Mouse (Mus musculus) forebrain, embryonic 14.5 days (tissue): ENCODE measurements around the gene Asb14. TPM values are rescaled to one million over a fixed set of nuclear protein-coding genes. Genes with fewer than 3 reads are reported as not detected.

Source experiments
- ATAC-seq: fragments of 200-750 bp; cut with Nextera tagmentation; 2 replicates; pipeline ENCODE4 v1.8.0; 2017; ENCODE audit warnings: mild to moderate bottlenecking, moderate library complexity
- DNase-seq: peaks from one replicate; pipeline ENCODE4 v3.0.0-alpha.2; 2015; ENCODE audit warnings: low spot score
- H3K27ac ChIP-seq: fragments of 300-500 bp; sonication (generic); 2 replicates; pipeline ENCODE4 v1.5.1; 2014; ENCODE audit warnings: low read depth, mild to moderate bottlenecking, control low read depth, low read length, moderate library complexity
- H3K27me3 ChIP-seq: fragments of 300-500 bp; sonication (generic); replicated peaks from 2 replicates; pipeline ENCODE4 v1.6.1; 2014; ENCODE audit warnings: low read length, control low read depth, mixed read lengths; ENCODE audit not compliant: control insufficient read depth, insufficient read depth
- H3K36me3 ChIP-seq: fragments of 300-500 bp; sonication (generic); 2 replicates; pipeline ENCODE4 v1.6.1; 2014; ENCODE audit warnings: low read length, control low read depth; ENCODE audit not compliant: control insufficient read depth, insufficient read depth
- H3K4me1 ChIP-seq: fragments of 300-500 bp; sonication (generic); 2 replicates; pipeline ENCODE4 v1.6.1; 2014; ENCODE audit warnings: antibody characterized with exemption, low read length, control low read depth; ENCODE audit not compliant: control insufficient read depth, insufficient read depth
- H3K4me2 ChIP-seq: fragments of 300-500 bp; sonication (generic); 2 replicates; pipeline ENCODE4 v1.6.1; 2014; ENCODE audit warnings: mild to moderate bottlenecking, control low read depth, low read length
- H3K4me3 ChIP-seq: fragments of 300-500 bp; sonication (generic); 2 replicates; pipeline ENCODE4 v1.5.1; 2014; ENCODE audit warnings: low read depth, low read length, control low read depth
- H3K9ac ChIP-seq: fragments of 300-500 bp; sonication (generic); 2 replicates; pipeline ENCODE4 v1.6.1; 2014; ENCODE audit warnings: mild to moderate bottlenecking, low read length, control low read depth, moderate library complexity
- H3K9me3 ChIP-seq: fragments of 300-500 bp; sonication (generic); replicated peaks from 2 replicates; pipeline ENCODE4 v1.6.1; 2016; ENCODE audit warnings: low read length, control low read depth, mixed read lengths; ENCODE audit not compliant: control insufficient read depth
- WGBS: fragments of 180-500 bp; shearing (Covaris S2); extraction: QIAGEN DNeasy Blood & Tissue Kit; methylation state at CpG from one replicate; pipeline ENCODE4 v1.1.7; 2014; 5-methylcytosine and 5-hydroxymethylcytosine counted together
- polyA plus RNA-seq: library from polyadenylated mRNA; unstranded; fragments of >200 nt; fragmentation: Nextera tagmentation; extraction: Ambion mirVana; gene quantifications from 2 replicates; pipeline ENCODE4 v1.2.1, GENCODE M21; 2014

Gene Asb14
- 0.09 TPM in 1 of 2 replicates, not detected in the other for polyA plus RNA-seq

DNA sequence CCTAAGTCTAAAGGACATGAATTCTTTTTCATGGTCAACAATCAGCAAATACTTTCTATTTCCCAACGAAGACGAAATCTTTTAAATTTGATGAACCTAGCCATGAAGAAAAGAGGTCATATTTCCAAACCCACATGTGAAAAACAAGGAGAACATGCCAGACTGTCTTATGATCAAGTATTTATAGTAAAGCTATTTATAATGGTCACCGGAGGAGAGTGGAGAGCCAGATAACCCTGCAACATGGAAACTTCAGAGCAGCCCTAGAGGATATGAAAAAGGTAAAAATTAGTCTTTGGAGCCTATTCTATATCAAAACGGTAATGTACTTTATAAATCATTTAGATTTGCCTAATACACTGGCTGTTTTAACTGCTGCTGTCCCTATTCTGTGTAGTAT, at the start of gene Asb14:
Gene Asb14, plus strand, starts transcription at position 166 of the 400 bp plus-strand sequence.
- Histone ChIP-seq H3K4me1 (no peaks in the 10 kb centered on the region), H3K36me3 (no peaks in the 10 kb centered on the region), H3K4me2 (no peak within 1 kb of the TSS), H3K27ac (no peak within 1 kb of the TSS), H3K9me3 (no peaks in the 10 kb centered on the region), H3K9ac (no peak within 1 kb of the TSS), H3K27me3 (no peaks in the 10 kb centered on the region), H3K4me3 (no peak within 1 kb of the TSS)
- no peak for DNase-seq
- no peak for ATAC-seq
- WGBS, result 92% methylated on average over 4 of the region's 4 CpGs

DNA sequence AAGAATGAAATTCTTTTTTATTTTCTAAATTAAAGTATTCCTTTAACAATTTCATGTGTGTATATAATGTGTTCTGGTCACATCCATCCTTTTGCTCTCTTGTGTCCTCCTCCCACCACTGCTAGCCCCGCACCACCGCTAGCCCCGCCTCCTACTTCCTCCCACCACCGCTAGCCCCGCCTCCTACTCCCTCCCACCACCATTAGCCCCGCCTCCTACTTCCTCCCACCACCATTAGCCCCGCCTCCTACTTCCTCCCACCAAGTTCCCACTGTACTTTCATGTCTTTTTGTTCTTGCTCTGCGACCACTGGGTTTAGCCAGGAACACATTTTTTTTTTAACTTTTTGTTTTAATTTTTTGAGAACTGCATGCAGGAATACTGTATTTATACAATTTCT, 41.3 kb upstream of the Asb14 start:
- H3K4me3 ChIP-seq, result no peak overlapping the region
- 86% methylated on average over 8 of the region's 8 CpGs for WGBS
- no peak overlapping the region for H3K27ac ChIP-seq
- H3K36me3 ChIP-seq, result no peaks in the 10 kb centered on the region
- H3K4me1 ChIP-seq, result no peaks in the 10 kb centered on the region
- H3K4me2 ChIP-seq, result no peak overlapping the region
- H3K9ac ChIP-seq, result no peak overlapping the region
- H3K27me3 ChIP-seq, result no peaks in the 10 kb centered on the region
- no peak for ATAC-seq
- DNase-seq, result no peak
- no peaks in the 10 kb centered on the region for H3K9me3 ChIP-seq

DNA sequence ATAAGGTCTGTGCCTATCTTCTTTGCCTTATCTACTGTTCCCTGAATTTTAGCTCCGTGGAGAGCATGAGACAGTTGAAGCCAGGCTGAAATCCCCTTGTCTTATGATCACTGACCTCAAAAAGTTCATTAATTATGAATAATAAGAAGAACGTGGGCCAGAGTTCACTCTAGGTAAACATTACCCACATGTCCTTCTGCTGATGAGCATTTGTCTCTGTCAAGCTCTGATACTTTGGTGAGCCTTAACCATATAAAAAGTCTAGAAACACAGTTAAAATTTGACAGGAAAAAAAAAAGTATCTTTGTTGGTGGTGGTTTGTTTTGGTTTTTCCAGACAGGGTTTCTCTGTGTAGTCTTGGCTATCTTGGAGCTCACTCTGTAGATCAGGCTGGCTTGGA, 40.3 kb upstream of the Asb14 start:
- no peaks in the 10 kb centered on the region for H3K4me1 ChIP-seq
- H3K4me2 ChIP-seq, result no peak overlapping the region
- DNase-seq, result no peak
- H3K4me3 ChIP-seq, result no peak overlapping the region
- H3K36me3 ChIP-seq, result no peaks in the 10 kb centered on the region
- ATAC-seq, result no peak
- H3K27ac ChIP-seq, result no peak overlapping the region
- no peak overlapping the region for H3K9ac ChIP-seq
- WGBS, result 89% methylated on average over 2 of the region's 2 CpGs
- no peaks in the 10 kb centered on the region for H3K9me3 ChIP-seq
- H3K27me3 ChIP-seq, result no peaks in the 10 kb centered on the region

DNA sequence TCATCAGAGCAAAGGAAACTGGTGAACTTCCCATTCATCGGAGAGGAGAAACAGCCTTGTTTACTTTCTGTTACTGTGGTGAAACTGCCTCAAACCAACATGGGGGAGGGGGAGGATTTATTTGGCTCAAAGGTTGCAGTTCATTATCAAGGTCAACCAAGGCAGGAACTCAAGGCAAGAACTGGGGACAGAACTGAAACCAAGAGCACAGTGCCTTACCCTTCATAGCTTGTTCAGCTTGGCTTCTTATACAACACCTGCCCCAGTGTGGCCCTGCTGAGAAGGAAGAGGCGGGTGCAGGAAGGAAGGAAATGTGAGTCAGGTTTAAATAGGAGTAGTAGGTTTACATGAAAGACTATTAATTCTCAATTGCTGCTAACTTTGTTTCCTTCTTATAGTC, 36.0 kb upstream of the Asb14 start:
- H3K4me1 ChIP-seq, result no peaks in the 10 kb centered on the region
- no peak overlapping the region for H3K4me3 ChIP-seq
- H3K9ac ChIP-seq, result no peak overlapping the region
- WGBS, result 81% methylated on average over 2 of the region's 2 CpGs
- no peak overlapping the region for H3K27ac ChIP-seq
- H3K9me3 ChIP-seq, result no peaks in the 10 kb centered on the region
- DNase-seq (no peak), ATAC-seq (no peak)
- no peak overlapping the region for H3K4me2 ChIP-seq
- H3K36me3 ChIP-seq, result no peaks in the 10 kb centered on the region
- H3K27me3 ChIP-seq, result no peaks in the 10 kb centered on the region

DNA sequence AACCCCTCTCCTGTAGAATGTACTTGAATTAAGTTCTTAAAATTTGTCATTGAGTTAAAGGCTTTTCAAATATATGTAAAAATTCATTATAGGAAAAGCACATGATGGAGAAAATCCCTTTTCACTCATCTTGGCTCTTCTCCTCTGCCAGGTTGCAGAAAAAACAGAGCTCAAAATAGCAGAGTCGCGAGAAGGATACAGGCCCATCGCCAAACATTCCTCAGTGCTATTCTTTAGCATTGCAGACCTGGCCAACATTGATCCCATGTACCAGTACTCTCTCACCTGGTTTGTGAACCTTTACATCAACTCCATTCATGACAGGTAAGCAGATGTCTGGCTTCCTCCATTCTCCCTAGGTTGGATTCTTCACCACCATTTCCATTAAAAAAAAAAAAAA, 35.3 kb upstream of the Asb14 start:
- H3K9ac ChIP-seq, result no peak overlapping the region
- H3K4me1 ChIP-seq, result no peaks in the 10 kb centered on the region
- no peak overlapping the region for H3K4me2 ChIP-seq
- no peak overlapping the region for H3K4me3 ChIP-seq
- no peaks in the 10 kb centered on the region for H3K36me3 ChIP-seq
- no peak overlapping the region for H3K27ac ChIP-seq
- no peaks in the 10 kb centered on the region for H3K9me3 ChIP-seq
- 92% methylated on average over 3 of the region's 3 CpGs for WGBS
- DNase-seq (no peak), ATAC-seq (no peak)
- H3K27me3 ChIP-seq, result no peaks in the 10 kb centered on the region

DNA sequence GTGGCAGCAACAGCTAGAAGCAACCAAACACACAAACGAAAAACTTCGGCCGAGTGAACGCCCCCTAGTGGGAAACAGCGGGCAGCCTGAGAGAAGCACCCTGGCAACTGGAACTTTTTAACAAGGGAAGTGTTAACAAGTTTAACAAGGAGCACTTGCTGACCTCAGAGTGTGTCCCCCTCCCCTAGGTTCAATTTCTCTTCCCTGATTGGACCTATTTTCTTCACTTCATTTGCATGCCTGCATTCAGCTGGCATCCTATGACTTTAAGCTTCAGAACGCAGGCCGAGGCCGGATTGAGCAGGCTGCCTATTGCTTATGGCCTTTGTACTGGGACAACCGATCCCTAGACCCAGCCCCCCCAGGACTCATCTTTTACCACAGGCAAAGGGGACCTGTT, 27.0 kb upstream of the Asb14 start:
- no peak for DNase-seq
- Histone ChIP-seq H3K4me3 (no peak overlapping the region), H3K9ac (no peak overlapping the region), H3K9me3 (no peaks in the 10 kb centered on the region), H3K36me3 (no peaks in the 10 kb centered on the region), H3K27ac (no peak overlapping the region), H3K4me2 (no peak overlapping the region), H3K27me3 (no peaks in the 10 kb centered on the region), H3K4me1 (no peaks in the 10 kb centered on the region)
- 67% methylated on average over 9 of the region's 9 CpGs for WGBS
- ATAC-seq, result no peak

DNA sequence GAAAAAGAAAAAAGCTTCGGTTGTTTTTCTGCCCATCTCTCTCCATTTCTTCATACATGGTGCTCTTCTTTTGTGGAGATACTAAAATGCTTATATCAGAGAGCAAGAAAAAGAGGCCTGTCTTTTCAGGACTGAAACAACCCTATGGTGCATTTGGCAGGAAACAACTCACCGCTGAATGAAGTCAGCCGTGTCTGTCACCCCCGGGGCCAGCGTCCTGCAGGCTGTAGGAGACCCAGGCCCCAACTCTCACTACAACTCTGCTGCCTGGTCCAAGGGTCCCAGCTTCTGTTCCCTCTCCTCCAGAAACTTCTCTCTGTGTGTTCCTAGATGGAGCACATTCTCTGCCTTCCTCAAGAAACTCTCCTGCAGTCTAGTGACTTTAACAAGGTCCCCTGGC, 26.1 kb upstream of the Asb14 start:
- Histone ChIP-seq H3K36me3 (no peaks in the 10 kb centered on the region), H3K9ac (no peak overlapping the region), H3K9me3 (no peaks in the 10 kb centered on the region), H3K4me1 (no peaks in the 10 kb centered on the region), H3K4me3 (no peak overlapping the region), H3K27me3 (no peaks in the 10 kb centered on the region), H3K27ac (no peak overlapping the region), H3K4me2 (no peak overlapping the region)
- ATAC-seq, result no peak
- 88% methylated on average over 5 of the region's 5 CpGs for WGBS
- DNase-seq, result no peak

DNA sequence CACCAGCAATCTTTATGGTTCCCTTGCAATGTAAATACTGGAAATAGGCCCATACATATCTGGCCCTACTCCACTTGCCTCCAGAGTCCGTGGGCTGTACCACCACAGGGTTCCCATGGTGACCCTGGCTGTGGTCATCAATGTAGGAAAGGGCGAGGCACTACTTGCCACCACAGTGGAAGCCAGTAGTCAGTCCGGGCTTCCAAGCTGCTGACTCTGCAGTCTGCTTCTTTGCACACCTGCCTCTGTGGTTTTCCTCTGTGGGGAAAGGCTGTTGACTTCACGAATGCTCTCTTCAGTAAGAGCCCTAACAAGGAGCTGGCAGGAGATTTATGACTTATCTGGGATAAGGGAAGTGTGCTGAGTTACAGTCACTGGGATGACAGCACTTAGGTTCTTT, 15.6 kb upstream of the Asb14 start:
- DNase-seq, result no peak
- ATAC-seq, result no peak
- no peaks in the 10 kb centered on the region for H3K4me1 ChIP-seq

DNA sequence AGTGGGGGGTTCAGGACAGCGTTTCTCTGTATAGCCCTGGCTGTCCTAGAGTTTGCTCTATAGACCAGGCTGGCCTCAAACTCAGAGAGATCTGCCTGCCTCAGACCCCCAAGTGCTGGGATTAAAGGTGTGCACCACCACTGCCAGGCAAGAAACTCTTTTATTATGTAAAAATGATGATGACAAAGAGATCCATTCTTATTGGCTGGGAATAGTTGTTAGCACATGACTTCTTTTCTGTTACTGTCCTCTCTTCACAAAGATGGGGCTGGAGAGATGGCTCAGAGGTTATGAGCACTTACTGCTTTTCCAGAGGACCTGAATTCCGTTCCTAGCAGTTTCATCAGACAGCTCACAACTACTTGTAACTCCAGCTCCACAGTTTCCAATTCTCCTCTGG, 14.4 kb upstream of the Asb14 start:
- no peak for ATAC-seq
- Histone ChIP-seq H3K36me3 (no peaks in the 10 kb centered on the region), H3K27me3 (no peaks in the 10 kb centered on the region), H3K9me3 (no peaks in the 10 kb centered on the region), H3K4me2 (no peak overlapping the region), H3K9ac (no peak overlapping the region), H3K4me1 (no peaks in the 10 kb centered on the region), H3K4me3 (no peak overlapping the region), H3K27ac (no peak overlapping the region)
- 76% methylated on average over 2 of the region's 2 CpGs for WGBS
- no peak for DNase-seq

More for the DNA sequence above, 15.6 kb upstream of the Asb14 start:
- H3K36me3 ChIP-seq, result no peaks in the 10 kb centered on the region
- no peak overlapping the region for H3K9ac ChIP-seq
- no peaks in the 10 kb centered on the region for H3K27me3 ChIP-seq
- no peaks in the 10 kb centered on the region for H3K9me3 ChIP-seq
- H3K4me2 ChIP-seq, result no peak overlapping the region
- WGBS, result 81% methylated on average over 4 of the region's 4 CpGs
- no peak overlapping the region for H3K27ac ChIP-seq
- no peak overlapping the region for H3K4me3 ChIP-seq
